Mouse (Mus musculus): ENCODE results near the gene Stpg2.
A peak's percentile ranks its signal among the peaks of the same experiment; 100 is the strongest.
"Not testable (repeated sequence)": the region's sequence is repeated elsewhere in the genome, so short reads cannot be mapped to it uniquely, and the experiment has no call there.

Gene Stpg2

GRCm38 (mm10) chr3:139205444-139205998 lies at the start of gene Stpg2:
Gene Stpg2, plus strand, starts transcription at chr3:139205694.
- peak; percentile 85 for DNase-seq (ENCODE audit: low read depth, low spot score)

DNA sequence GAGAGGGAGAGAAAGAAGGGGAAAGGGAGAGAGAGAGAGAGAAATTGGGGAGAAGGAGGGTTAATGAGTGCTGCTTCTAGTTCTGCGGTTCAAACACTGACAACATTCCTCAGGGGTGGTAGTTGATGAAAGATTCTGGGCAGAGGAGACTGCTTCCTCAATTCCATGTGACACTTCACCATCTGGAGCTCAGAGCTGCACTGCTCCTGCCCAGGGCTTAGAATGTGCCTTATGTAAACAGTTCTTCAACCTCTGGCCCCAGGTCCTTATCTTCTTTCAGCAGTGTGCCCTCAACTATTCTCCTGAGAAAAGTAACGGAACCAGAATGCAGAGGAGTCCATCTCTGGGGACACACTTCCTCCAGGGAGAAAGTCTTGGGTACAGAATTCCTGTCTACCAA lies 43.3 kb upstream of the Stpg2 start:
- DNase-seq (ENCODE audit: low read depth, low spot score) = peak; percentile 3

DNA sequence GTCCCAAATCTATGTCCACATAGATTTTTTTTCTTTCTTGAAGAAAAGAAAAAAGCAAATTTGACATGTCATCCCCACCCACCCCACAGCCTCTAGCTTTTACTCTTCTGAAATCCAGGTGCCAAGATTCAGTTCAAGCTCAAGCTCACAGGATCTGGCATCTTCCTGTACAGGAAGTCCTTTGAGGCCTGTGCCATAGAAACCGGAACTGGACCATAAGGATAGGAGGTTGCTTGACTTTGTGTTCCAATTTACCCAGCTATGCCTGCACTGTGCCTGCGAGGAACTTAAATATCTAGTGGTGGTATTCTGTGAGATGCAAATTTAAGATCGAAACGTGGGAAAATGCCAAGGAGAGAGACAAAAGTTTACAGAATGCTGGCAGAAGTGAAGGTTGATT lies 42.8 kb upstream of the Stpg2 start:
- DNase-seq (ENCODE audit: low read depth, low spot score) = no peak

GRCm38 (mm10) chr3:139168510-139169269 lies 36.8 kb upstream of the Stpg2 start:
- no peak for DNase-seq (ENCODE audit: low read depth, low spot score)

DNA sequence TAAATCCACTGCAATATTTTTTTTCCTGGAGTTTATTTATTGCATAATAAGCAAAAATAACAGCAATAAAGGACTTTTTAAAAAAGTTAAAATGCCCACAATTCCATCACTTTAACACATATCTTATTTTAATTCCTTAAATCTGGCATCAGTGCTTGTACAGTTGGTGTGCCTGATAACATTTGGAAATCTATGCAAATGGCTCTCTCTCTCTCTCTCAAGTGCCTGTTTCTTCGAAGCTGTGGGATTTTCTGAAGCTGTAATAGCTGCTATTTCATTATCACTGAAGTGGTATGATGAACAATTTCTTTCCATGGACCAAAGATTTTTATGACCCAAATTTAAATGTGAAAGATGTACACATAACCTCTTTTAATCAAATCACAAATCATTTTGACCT lies 35.8 kb upstream of the Stpg2 start:
- no peak for DNase-seq (ENCODE audit: low read depth, low spot score)

DNA sequence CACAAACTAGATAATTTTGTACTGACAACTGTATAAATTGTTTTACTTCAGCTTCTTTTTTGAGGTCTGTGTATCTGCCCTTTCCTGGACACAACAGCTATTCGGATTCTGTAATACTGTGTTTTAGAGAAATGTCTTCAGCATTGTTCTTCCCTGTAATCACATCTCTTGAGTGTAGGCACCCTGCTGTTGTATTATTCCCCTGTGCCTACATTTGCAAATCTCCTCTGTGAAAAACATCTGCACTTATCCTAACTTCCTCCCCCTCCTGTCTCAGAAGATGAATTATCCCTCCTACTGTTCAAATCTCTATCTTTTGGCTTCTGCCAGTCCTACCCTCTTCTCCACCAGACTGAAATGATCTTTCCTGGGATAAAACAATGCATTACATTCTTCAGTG lies 28.6 kb upstream of the Stpg2 start:
- no peak for DNase-seq (ENCODE audit: low read depth, low spot score)

- no peak for DNase-seq (ENCODE audit: low read depth, low spot score)
Measured at GRCm38 (mm10) chr3:139191541-139191940, 14.0 kb upstream of the Stpg2 start.

- DNase-seq (ENCODE audit: low read depth, low spot score) = no peak
Measured at GRCm38 (mm10) chr3:139193917-139194316, 11.6 kb upstream of the Stpg2 start.

DNA sequence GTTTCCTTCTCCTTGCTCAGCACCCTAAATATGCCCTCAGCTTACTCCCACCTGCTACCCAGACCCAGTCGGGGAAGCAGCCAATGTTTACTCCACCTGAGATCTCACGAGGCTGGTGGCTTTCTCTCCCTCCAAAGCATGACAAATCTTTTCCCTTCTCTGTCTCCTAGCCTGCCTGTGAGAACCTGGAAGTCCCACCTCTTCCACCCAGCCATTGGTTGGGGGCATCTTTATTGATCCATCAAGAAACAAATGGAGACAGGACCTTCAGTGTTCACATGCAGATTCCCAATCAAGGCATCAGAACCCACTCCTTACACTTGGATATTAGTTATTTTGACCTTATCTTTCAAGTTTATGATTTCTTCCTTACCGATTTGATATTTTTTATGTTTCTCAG lies 7.1 kb upstream of the Stpg2 start:
- no peak for DNase-seq (ENCODE audit: low read depth, low spot score)

GRCm38 (mm10) chr3:139200324-139200723 lies 5.2 kb upstream of the Stpg2 start:
- no peak for DNase-seq (ENCODE audit: low read depth, low spot score)

GRCm38 (mm10) chr3:139216945-139217344 lies 11.5 kb downstream of the Stpg2 start:
- DNase-seq (ENCODE audit: low read depth, low spot score) = no peak

DNA sequence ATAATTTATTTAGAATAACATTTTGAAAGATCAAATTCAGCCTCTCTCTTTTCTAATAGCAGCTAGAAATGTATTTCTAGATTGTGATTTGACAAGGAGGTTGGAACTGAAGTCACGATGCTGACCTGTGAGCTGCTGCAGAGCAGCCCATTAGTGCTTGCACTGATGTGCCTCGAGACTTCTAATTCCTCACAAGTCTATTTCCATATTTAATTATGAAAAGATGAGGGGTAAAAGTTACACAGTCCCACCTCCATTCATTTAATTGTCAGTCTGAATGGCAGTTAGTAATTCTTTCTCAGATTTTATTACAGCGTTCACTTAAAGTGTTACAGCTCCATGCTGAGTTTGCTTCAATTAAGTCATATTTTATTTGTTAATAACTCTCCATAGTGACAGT lies 19.6 kb downstream of the Stpg2 start:
- DNase-seq (ENCODE audit: low read depth, low spot score) = no peak

- DNase-seq (ENCODE audit: low read depth, low spot score) = no peak
Measured at GRCm38 (mm10) chr3:139226811-139227210, 21.3 kb downstream of the Stpg2 start.

GRCm38 (mm10) chr3:139245219-139245618 lies 39.7 kb downstream of the Stpg2 start:
- DNase-seq (ENCODE audit: low read depth, low spot score) = no peak

- no peak for DNase-seq (ENCODE audit: low read depth, low spot score)
Measured at GRCm38 (mm10) chr3:139246508-139246907, 41.0 kb downstream of the Stpg2 start.

GRCm38 (mm10) chr3:139262359-139262758 lies 56.9 kb downstream of the Stpg2 start:
- not testable (repeated sequence) for DNase-seq (ENCODE audit: low read depth, low spot score)

DNA sequence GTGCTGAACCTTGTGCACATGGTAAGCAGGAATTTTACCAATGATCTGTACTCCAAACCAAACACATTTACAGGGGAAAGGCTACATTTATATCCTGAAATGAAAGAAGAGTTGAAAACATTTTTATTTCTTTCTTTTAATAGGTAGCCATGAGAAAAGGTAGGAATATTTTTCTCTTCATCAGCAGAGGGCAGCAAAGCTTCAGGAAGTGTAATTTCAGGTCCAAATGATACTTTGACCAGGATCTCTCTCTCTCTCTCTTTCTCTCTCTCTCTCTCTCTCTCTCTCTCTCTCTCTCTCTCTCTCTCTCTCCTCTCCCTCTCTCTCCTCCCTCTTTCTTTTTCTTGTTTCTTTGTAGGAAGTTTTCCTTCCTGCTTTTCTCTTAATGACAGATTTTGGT lies 92.4 kb downstream of the Stpg2 start:
- peak; percentile 16 for DNase-seq (ENCODE audit: low read depth, low spot score)

DNA sequence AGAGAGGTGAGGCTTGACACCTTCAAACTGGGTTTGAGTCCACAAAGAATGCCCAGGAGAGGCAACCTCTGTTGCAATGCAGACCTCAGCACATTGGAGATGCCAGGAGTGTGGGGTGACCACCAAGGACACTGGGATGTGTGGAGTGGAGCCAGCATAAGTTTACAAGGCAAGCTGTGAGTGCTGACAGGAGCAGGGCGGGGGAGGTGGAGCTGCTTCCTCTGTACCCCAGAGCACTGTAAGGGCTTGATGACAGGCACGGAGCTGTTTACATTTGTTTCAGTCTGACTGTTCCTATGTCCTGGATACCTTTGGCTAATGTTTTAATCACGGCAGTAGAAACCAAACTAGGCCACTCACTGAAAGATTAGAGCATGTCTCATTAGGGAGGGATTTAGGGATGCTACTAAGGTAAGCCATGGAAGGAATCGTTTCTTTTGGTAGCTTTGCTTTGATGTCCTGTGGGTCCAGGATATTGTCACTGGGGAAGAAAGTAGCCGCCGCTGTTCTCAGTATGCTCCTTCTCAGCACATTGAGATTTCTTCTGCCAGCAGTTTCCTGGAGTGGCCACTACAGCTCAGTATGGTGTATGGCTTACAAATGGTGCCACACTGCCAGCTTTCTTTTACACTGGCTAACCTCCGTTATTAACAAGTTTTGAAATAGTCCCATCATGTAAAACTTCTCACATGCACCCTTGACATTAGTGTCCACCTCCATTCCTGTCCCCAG lies 102.8 kb downstream of the Stpg2 start:
- DNase-seq (ENCODE audit: low read depth, low spot score) = no peak

DNA sequence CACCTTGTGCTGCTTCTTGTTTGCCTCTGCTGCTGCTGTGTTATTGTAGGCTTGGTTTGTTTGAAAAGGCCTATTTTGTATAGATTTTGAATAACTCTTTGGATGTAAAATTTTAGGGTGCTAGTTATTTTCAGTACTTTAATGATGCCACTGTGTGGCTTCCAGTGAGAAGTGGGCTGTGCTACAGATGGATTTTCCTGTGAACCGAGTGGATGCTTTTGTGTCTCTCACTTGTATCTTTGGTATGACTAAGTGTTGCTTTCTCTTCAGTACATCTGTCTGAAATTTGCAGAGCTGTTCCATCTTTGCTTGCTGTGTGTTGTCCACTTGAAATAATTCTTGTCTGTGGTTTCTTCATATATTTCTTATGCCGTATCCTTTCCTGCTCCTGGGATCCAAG lies 106.2 kb downstream of the Stpg2 start:
- no peak for DNase-seq (ENCODE audit: low read depth, low spot score)

GRCm38 (mm10) chr3:139380494-139380893 lies 175.0 kb downstream of the Stpg2 start:
- no peak for DNase-seq (ENCODE audit: low read depth, low spot score)

DNA sequence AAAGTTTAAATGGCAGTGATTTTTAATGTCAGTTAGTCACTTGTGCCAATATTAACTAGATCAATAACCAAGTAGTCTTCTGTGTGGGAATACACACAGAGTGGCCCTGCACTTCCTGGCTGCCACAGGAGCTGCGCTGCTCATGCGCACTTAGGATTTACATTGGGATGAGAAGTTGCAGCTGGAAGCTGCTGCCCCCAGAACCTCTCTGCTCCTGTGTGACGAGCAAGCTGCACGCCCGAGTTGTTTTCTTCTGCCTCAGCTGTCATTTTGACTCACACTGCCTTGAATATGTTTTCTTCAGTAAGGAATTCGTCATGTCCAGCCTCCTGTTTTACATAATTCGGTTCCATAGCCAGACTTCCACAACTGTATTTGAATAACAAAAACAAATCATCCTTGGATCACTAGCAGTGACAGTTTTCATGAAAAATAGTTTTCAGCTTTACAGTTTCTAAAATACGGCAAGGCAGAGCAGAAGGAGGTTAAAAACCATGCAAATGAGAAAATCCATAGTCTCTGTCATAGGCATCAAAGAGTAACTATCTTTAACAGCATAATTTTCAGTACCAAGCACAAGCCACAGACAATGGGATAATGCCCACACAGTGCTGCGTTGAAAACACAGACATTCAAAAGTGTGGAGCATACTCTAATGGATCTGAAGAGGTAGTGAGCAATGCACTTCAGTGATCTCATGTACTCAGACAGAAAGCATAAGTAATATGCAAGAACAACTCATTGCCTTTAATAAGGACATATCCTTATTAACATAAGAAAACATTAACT lies 191.8 kb downstream of the Stpg2 start:
- no peak for DNase-seq (ENCODE audit: low read depth, low spot score)

GRCm38 (mm10) chr3:139404673-139405072 lies 199.2 kb downstream of the Stpg2 start:
- DNase-seq (ENCODE audit: low read depth, low spot score) = no peak
